Comparison of ENCODE assay signal across 20 mouse cellular contexts in genomic region chr6:28854598-28854997, GRCm38 (mm10). TPM values are rescaled to one million over a fixed set of nuclear protein-coding genes. Genes with fewer than 3 reads are reported as not detected.
A peak's percentile ranks its signal among the peaks of the same experiment; 100 is the strongest.
DNase-seq lines count a peak whose midpoint lies in the region; ATAC-seq and TF ChIP-seq lines count a peak whose summit lies in the region.
"Had no signal": no experiment of that assay in that cellular context is flagged by ENCODE, and none has a peak within 500 bp of the region (broad histone marks: within the 10 kb centered on the region; RNA-seq: fewer than 3 reads in every experiment).

No protein-coding gene starts in this region.

- WGBS in limb, embryonic 11.5 days: 10% methylated on average over 8 of the region's 8 CpGs
- WGBS in neural tube, embryonic 13.5 days: 12% methylated on average over 8 of the region's 8 CpGs

- H3K36me3 ChIP-seq in limb, embryonic 11.5 days (ENCODE audit: control insufficient read depth, insufficient read depth, low read length): no peaks in the 10 kb centered on the region
- no peaks in the 10 kb centered on the region for H3K36me3 ChIP-seq in neural tube, embryonic 13.5 days

- H3K4me1 ChIP-seq in limb, embryonic 11.5 days (ENCODE audit: control insufficient read depth, insufficient read depth, low read length): peaks cover 32% of the 10 kb centered on the region
- H3K4me1 ChIP-seq in neural tube, embryonic 13.5 days (replicated peaks): peaks cover 69% of the 10 kb centered on the region

- no peak for TF ChIP-seq CTCF in layer of hippocampus, adult 2 months (conservative IDR thresholded peaks at IDR 0.05)

- H3K4me2 ChIP-seq in limb, embryonic 11.5 days (ENCODE audit: low read depth, severe bottlenecking): no peak overlapping the region
- H3K4me2 ChIP-seq in neural tube, embryonic 13.5 days: no peak overlapping the region

- H3K27ac ChIP-seq in layer of hippocampus, adult 2 months: peak overlapping the region; percentile 69; the same call in 1 of the 2 replicates
- no peak overlapping the region for H3K27ac ChIP-seq in limb, embryonic 11.5 days (replicated peaks; ENCODE audit: low read depth, low read length)
- H3K27ac ChIP-seq in neural tube, embryonic 13.5 days (replicated peaks): peak overlapping the region; percentile 67; the same call in 1 of the 2 replicates
- H3K27ac ChIP-seq: heart, adult 2 months had no signal

- ATAC-seq in frontal cortex, adult (ENCODE audit: low TSS enrichment): peak; percentile 66
- ATAC-seq in limb, embryonic 11.5 days (ENCODE audit: insufficient number of reproducible peaks, low FRiP score, low TSS enrichment, low read depth): no peak
- ATAC-seq in neural tube, embryonic 13.5 days (ENCODE audit: low read depth): peak; percentile 60
- ATAC-seq: intestine, embryonic 16.5 days; liver, postnatal 0 days had no signal

- H3K27me3 ChIP-seq in limb, embryonic 11.5 days (ENCODE audit: control insufficient read depth, insufficient read depth, low read length): no peaks in the 10 kb centered on the region
- no peaks in the 10 kb centered on the region; the same call in 1 of the 2 replicates for H3K27me3 ChIP-seq in neural tube, embryonic 13.5 days
- H3K27me3 ChIP-seq: CH12.LX had no signal

- H3K9ac ChIP-seq in limb, embryonic 11.5 days (ENCODE audit: low read length): no peak overlapping the region
- no peak overlapping the region for H3K9ac ChIP-seq in neural tube, embryonic 13.5 days
- H3K9ac ChIP-seq: liver, postnatal 0 days had no signal

- DNase-seq in frontal cortex, postnatal 14 days (ENCODE audit: low spot score in 2 of 2): no peak
- no peak for DNase-seq in layer of hippocampus, adult 2 months (ENCODE audit: low spot score in 2 of 2)
- DNase-seq in layer of hippocampus, adult 9-10 months (ENCODE audit: low spot score): no peak
- DNase-seq in limb, embryonic 11.5 days (ENCODE audit: low spot score): peak; percentile 47
- DNase-seq in urinary bladder, postnatal 14 days (ENCODE audit: low spot score): no peak
- no peak for DNase-seq in gastrocnemius, adult 18-20 months (ENCODE audit: low spot score)
- DNase-seq: adrenal gland, postnatal 14 days; cerebellum, adult 11 months; cerebellum, postnatal 10 days; gastrocnemius, postnatal 14 days; heart, adult 2 months; heart, postnatal 36 days; liver, postnatal 0 days; lung, postnatal 10 days had no signal

- H3K9me3 ChIP-seq in limb, embryonic 11.5 days (ENCODE audit: control insufficient read depth, low read length): no peaks in the 10 kb centered on the region
- H3K9me3 ChIP-seq in neural tube, embryonic 13.5 days: no peaks in the 10 kb centered on the region

- no peak overlapping the region for H3K4me3 ChIP-seq in layer of hippocampus, adult 2 months
- H3K4me3 ChIP-seq in limb, embryonic 11.5 days (ENCODE audit: low read depth, low read length): no peak overlapping the region
- H3K4me3 ChIP-seq in neural tube, embryonic 13.5 days: no peak overlapping the region
- H3K4me3 ChIP-seq: heart, adult 2 months had no signal

RNA-seq across cellular contexts. Expression of gene Lrrc4, which starts 23.1 kb away (rescaled TPM):
- total RNA-seq in layer of hippocampus, adult 2 months (2021): 10 to 100 TPM; 96.2 to 98.8 TPM
- 0.33 and 0.48 TPM in 2 replicates for polyA plus RNA-seq in limb, embryonic 11.5 days (2014; fragmentation: Nextera tagmentation; extraction: Ambion mirVana)
- polyA plus RNA-seq in neural tube, embryonic 13.5 days (2015; fragmentation: Nextera tagmentation; extraction: Ambion mirVana): 5.9 and 6.0 TPM in 2 replicates
- under 1 TPM; 0.39 to 0.40 TPM for total RNA-seq in gastrocnemius, adult 18-20 months (2021)
- total RNA-seq: liver, adult 2 months; megakaryocyte progenitor cell, adult 5-6 weeks had no signal

Comparison
In these comparisons a context has a peak if more than half of its experiments do, and no peak if none do; other contexts are left out.
1. RNA of gene Lrrc4, which starts 23.1 kb away (total RNA-seq): 96.2 to 98.8 TPM in layer of hippocampus, adult 2 months; 0.39 to 0.40 TPM in gastrocnemius, adult 18-20 months; every median in the first group is over 10 times any median in the second.